Mouse (Mus musculus) heart, embryonic 13.5 days (tissue): ENCODE measurements around the gene Rab43. TPM values are rescaled to one million over a fixed set of nuclear protein-coding genes. Genes with fewer than 3 reads are reported as not detected.

ENCODE experiments used
- ATAC-seq: fragments of 200-750 bp; cut with Nextera tagmentation; 2 replicates; pipeline ENCODE4 v1.8.0; 2017; ENCODE audit warnings: moderate TSS enrichment; ENCODE audit not compliant: insufficient number of reproducible peaks, low FRiP score, low TSS enrichment; ENCODE audit errors: extremely low read depth
- H3K27ac ChIP-seq: fragments of 300-500 bp; sonication (generic); replicated peaks from 2 replicates; pipeline ENCODE4 v1.5.1; 2015; ENCODE audit warnings: moderate library complexity, mild to moderate bottlenecking, inconsistent platforms
- H3K27me3 ChIP-seq: fragments of 300-500 bp; sonication (generic); replicated peaks from 2 replicates; pipeline ENCODE4 v1.6.1; 2015; ENCODE audit warnings: mild to moderate bottlenecking, inconsistent platforms
- H3K36me3 ChIP-seq: fragments of 300-500 bp; sonication (generic); 2 replicates; pipeline ENCODE4 v1.6.1; 2015; ENCODE audit warnings: mild to moderate bottlenecking, inconsistent platforms
- H3K4me1 ChIP-seq: fragments of 300-500 bp; sonication (generic); 2 replicates; pipeline ENCODE4 v1.6.1; 2015; ENCODE audit warnings: inconsistent platforms
- H3K4me2 ChIP-seq: fragments of 300-500 bp; sonication (generic); 2 replicates; pipeline ENCODE4 v1.6.1; 2015; ENCODE audit warnings: inconsistent platforms, mild to moderate bottlenecking, moderate library complexity
- H3K4me3 ChIP-seq: fragments of 300-500 bp; sonication (generic); 2 replicates; pipeline ENCODE4 v1.5.1; 2015; ENCODE audit warnings: moderate library complexity, mild to moderate bottlenecking, inconsistent platforms
- H3K9ac ChIP-seq: fragments of 300-500 bp; sonication (generic); 2 replicates; pipeline ENCODE4 v1.6.1; 2015; ENCODE audit warnings: inconsistent platforms, mild to moderate bottlenecking, moderate library complexity
- H3K9me3 ChIP-seq: fragments of 300-500 bp; sonication (generic); 2 replicates; pipeline ENCODE4 v1.6.1; 2016; ENCODE audit warnings: inconsistent platforms
- WGBS: fragments of 180-500 bp; shearing (Covaris S2); methylation state at CpG from one replicate; pipeline ENCODE4 v1.1.7; 2015; ENCODE audit warnings: mixed read lengths; 5-methylcytosine and 5-hydroxymethylcytosine counted together
- polyA plus RNA-seq: library from polyadenylated mRNA; unstranded; fragments of >200 nt; fragmentation: Nextera tagmentation; extraction: Ambion mirVana; gene quantifications from 2 replicates; pipeline ENCODE4 v1.2.1, GENCODE M21; 2015

Gene Rab43
- polyA plus RNA-seq, 1 experiment from 2014 or later = 7.5 TPM

DNA sequence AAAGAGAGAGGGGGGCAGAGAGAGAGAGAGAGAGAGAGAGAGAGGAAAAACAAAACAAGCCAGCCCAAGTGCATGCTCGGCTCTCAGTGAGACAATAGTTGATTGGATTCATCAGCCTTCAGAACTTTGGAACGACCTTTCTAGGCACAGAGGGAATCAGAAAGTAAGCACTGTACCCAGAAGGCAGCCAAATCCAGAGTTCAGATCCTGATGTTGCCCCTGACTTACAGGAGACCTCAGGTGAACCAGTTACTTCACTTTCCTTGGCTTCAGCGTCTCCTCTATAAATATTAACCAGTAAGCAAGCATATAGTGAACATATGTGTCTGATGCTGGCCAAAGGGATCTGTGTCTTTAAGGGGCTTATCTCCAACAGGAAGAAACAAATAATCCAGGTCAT is 3.4 kb downstream of the Rab43 start:
- Histone ChIP-seq H3K27ac (no peak overlapping the region), H3K9ac (no peak overlapping the region), H3K36me3 (peaks cover 7% of the 10 kb centered on the region; the same call in 1 of the 2 replicates), H3K4me1 (peaks cover 28% of the 10 kb centered on the region), H3K4me2 (peak overlapping the region; percentile 28; the same call in 1 of the 2 replicates), H3K4me3 (no peak overlapping the region), H3K9me3 (no peaks in the 10 kb centered on the region), H3K27me3 (no peaks in the 10 kb centered on the region)
- ATAC-seq = no peak
- 79% methylated on average over 3 of the region's 3 CpGs for WGBS

DNA sequence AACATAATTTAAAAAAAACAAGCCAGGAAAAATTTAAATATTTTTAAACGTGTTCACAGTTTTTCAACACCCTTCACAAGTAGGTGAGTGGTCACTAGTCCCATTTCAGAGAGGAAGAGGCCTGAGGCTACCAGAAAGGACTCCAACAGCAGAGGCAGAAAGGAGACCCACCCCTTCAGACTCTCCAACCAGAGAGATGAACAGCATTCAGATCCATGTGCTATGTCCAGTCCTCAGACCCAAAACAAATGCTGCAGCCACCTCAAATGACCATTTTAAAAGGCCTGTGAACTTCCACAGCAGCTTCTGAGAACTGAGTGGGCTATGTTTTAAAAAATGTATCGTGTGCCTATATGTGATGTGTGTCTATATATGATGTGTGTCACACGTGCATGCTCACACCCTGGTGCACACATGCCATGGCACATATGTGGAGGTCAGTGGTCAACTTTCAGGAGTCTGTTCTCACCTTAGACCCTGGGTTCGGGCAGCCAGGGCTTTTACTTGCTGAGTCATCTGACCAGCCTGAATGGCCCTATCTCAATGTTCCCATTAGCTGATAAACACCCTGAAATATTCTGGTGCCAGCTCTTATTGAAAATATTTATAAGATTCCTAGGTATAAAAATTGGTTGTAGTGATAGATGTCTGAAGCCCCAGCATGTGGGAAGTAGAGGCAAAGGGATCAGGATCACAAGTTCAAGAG is 4.1 kb downstream of the Rab43 start:
- peak overlapping the region; percentile 28; the same call in 1 of the 2 replicates for H3K4me2 ChIP-seq
- no peaks in the 10 kb centered on the region for H3K27me3 ChIP-seq
- H3K27ac ChIP-seq = no peak overlapping the region
- 79% methylated on average over 4 of the region's 4 CpGs for WGBS
- ATAC-seq = no peak
- H3K4me1 ChIP-seq = peaks cover 28% of the 10 kb centered on the region
- H3K4me3 ChIP-seq = no peak overlapping the region
- H3K9me3 ChIP-seq = no peaks in the 10 kb centered on the region
- H3K9ac ChIP-seq = no peak overlapping the region
- 0 out of 2 replicates have a peak, but pooled peaks cover 3% of the 10 kb centered on the region for H3K36me3 ChIP-seq

DNA sequence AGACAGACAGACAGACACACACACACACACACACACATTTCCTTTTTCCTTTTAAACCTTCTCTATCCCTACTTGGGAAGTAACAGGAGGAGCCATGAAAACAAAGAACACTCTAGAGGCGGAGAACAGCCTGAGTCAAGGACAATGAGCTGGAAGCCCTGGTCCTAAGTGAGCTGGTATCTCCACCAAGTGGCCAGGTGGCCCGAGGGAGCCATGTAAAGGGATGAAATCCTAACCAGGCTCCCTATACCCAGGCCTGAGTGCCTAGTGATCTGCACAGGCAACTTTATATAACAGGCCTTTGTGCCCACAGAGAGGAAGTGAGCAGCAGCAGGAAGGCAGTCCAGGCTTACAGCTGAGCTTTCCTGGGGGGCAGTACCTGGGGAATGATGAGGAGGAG is 5.1 kb downstream of the Rab43 start:
- no peaks in the 10 kb centered on the region for H3K9me3 ChIP-seq
- 0 out of 2 replicates have a peak, but pooled peaks cover 3% of the 10 kb centered on the region for H3K36me3 ChIP-seq
- H3K4me3 ChIP-seq = no peak overlapping the region
- H3K27ac ChIP-seq = peak overlapping the region; percentile 3
- peaks cover 21% of the 10 kb centered on the region for H3K4me1 ChIP-seq
- 49% methylated on average over 2 of the region's 2 CpGs for WGBS
- no peaks in the 10 kb centered on the region for H3K27me3 ChIP-seq
- ATAC-seq = no peak
- no peak overlapping the region; the same call in 1 of the 2 replicates for H3K9ac ChIP-seq
- H3K4me2 ChIP-seq = no peak overlapping the region

DNA sequence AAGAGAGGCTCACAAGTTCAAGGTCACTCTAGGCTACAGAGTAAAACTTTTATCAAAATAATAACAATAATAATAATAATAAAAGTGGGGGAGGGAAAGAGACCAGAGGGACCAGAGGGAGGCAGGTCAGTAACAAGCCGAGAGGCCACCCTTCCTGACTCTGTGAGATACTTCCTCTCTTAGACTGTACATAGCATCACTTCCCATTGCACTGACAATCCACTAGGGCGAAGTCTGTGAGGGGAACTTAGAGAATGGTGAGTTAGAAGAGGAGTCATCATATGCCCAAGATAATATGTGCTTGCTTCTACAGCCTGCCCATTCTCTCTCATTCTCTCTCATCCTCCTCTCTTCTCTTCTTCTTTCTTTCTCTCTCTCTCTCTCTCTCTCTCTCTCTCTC is 5.9 kb downstream of the Rab43 start:
- 0 out of 2 replicates have a peak, but pooled peaks cover 3% of the 10 kb centered on the region for H3K36me3 ChIP-seq
- no peak overlapping the region for H3K9ac ChIP-seq
- H3K4me2 ChIP-seq = no peak overlapping the region
- peaks cover 21% of the 10 kb centered on the region for H3K4me1 ChIP-seq
- H3K27me3 ChIP-seq = no peaks in the 10 kb centered on the region
- WGBS = 57% methylated on average over 2 of the region's 2 CpGs
- no peak for ATAC-seq
- no peak overlapping the region for H3K27ac ChIP-seq
- H3K9me3 ChIP-seq = no peaks in the 10 kb centered on the region
- no peak overlapping the region for H3K4me3 ChIP-seq

DNA sequence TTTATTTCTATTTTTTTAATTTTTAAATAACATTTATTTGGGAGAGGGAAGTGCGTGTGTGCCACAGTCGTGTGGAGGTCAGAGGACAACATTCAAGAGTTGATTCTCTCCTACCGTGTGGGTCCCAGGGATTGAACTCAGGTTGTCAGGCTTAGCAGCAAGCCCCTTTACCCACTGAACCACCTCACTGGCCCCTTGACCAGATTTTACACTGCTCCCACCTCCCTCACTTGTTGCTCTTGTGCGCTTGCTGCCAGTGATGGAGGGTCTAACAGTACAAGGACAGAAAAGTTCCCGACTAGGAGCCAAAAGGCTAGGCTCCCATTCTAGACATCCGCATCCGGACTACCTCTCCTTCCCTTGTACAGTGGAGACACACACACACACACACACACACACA is 6.5 kb downstream of the Rab43 start:
- WGBS = 92% methylated on average over 7 of the region's 7 CpGs
- H3K9me3 ChIP-seq = no peaks in the 10 kb centered on the region
- no peaks in the 10 kb centered on the region for H3K27me3 ChIP-seq
- H3K36me3 ChIP-seq = 0 out of 2 replicates have a peak, but pooled peaks cover 3% of the 10 kb centered on the region
- no peak overlapping the region for H3K4me2 ChIP-seq
- ATAC-seq = no peak
- H3K27ac ChIP-seq = no peak overlapping the region
- no peak overlapping the region for H3K9ac ChIP-seq
- no peak overlapping the region for H3K4me3 ChIP-seq
- H3K4me1 ChIP-seq = peaks cover 18% of the 10 kb centered on the region

DNA sequence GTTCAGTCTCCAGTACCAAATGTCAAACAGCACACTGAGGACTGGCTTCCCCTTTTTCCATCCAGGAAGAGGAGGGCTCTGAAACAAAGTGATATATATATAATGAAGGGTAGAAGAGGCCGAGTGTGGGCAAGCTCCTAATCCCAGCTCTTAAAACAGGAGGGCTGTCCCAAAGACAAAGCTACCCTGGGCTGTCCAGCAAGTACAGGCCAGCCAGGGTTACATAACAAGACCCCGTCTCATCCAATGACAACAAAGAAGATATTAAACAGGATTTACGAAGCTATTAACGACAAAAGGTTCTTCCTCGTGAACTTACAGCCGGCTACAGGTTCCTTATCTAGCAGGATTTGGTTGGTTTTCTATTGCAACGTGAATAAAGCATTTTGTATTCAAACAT is 7.1 kb downstream of the Rab43 start:
- Histone ChIP-seq H3K9ac (no peak overlapping the region), H3K4me2 (no peak overlapping the region), H3K27me3 (no peaks in the 10 kb centered on the region), H3K4me1 (peaks cover 13% of the 10 kb centered on the region), H3K27ac (no peak overlapping the region), H3K36me3 (0 out of 2 replicates have a peak, but pooled peaks cover 3% of the 10 kb centered on the region), H3K9me3 (no peaks in the 10 kb centered on the region), H3K4me3 (no peak overlapping the region)
- no peak for ATAC-seq
- 78% methylated on average over 7 of the region's 7 CpGs for WGBS

DNA sequence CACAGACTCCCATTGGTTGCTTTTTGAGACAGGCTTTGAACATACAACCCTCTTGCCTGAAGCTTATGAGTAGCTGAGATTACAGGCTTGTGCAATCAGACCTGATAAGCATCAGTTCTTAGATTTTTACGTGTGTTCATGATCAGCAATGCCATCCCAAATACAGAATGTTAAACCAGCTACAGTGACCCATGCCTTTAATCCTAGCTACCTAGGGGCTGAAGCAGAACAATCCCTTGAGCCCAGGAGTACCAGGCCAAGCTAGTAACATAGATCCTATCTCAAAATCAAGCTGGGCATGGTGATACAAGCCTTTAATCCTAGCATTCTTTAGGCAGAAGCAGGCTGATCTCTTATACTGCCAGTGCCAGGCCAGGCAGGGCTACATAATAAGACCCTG is 7.9 kb downstream of the Rab43 start:
- no peaks in the 10 kb centered on the region for H3K27me3 ChIP-seq
- ATAC-seq = no peak
- no peak overlapping the region for H3K4me2 ChIP-seq
- H3K4me1 ChIP-seq = peaks cover 15% of the 10 kb centered on the region; the same call in 1 of the 2 replicates
- H3K27ac ChIP-seq = no peak overlapping the region
- H3K4me3 ChIP-seq = no peak overlapping the region
- H3K9ac ChIP-seq = no peak overlapping the region
- WGBS = 83% methylated on average over 1 of the region's 1 CpGs
- no peaks in the 10 kb centered on the region for H3K9me3 ChIP-seq
- H3K36me3 ChIP-seq = 0 out of 2 replicates have a peak, but pooled peaks cover 3% of the 10 kb centered on the region

DNA sequence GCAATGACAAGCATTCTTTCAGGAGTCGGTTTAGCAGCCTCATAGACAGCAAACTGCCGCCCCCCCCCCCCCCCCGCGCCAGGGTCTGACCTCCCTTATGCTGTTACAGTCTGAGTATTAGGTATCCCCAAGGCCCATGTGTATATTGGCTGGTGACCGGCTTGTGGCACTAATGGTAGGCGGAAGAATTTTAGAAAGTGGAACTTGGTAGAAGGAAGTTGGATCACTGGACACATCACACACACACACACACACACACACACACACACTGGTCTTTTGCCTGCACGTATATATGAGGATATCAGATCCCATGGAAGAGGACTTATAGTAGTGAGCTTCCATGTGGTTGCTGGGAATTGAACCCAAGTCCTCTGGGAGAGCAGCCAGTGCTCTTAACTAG is 9.5 kb downstream of the Rab43 start:
- 78% methylated on average over 6 of the region's 7 CpGs for WGBS
- no peak overlapping the region for H3K27ac ChIP-seq
- H3K4me2 ChIP-seq = no peak overlapping the region
- H3K36me3 ChIP-seq = no peaks in the 10 kb centered on the region
- no peak overlapping the region for H3K9ac ChIP-seq
- peaks cover 15% of the 10 kb centered on the region; the same call in 1 of the 2 replicates for H3K4me1 ChIP-seq
- no peaks in the 10 kb centered on the region for H3K9me3 ChIP-seq
- H3K27me3 ChIP-seq = no peaks in the 10 kb centered on the region
- ATAC-seq = no peak
- no peak overlapping the region for H3K4me3 ChIP-seq

DNA sequence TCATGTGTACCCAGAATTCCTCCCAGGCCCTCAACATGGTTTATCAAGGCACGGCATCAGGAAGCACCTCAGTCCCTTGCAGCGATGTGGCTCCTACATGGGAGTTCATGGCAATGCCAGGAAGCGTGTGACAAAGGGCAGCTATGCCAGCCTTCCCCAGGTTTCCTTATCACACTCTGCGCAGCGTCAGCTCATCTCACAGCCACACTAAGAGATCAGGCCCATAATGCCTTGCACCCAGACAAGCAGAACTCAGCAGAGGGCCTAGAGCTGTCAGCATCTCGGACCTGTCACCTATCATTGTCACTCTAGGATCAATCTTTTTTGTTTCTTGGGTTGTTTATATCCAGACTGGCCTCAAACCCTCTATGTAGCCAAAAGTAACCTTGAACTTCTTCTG is 12.4 kb downstream of the Rab43 start:
- 68% methylated on average over 6 of the region's 6 CpGs for WGBS
- no peak overlapping the region for H3K4me2 ChIP-seq
- H3K9me3 ChIP-seq = no peaks in the 10 kb centered on the region
- no peak overlapping the region for H3K4me3 ChIP-seq
- no peaks in the 10 kb centered on the region for H3K36me3 ChIP-seq
- peaks cover 7% of the 10 kb centered on the region for H3K4me1 ChIP-seq
- H3K27me3 ChIP-seq = no peaks in the 10 kb centered on the region
- no peak overlapping the region for H3K9ac ChIP-seq
- H3K27ac ChIP-seq = no peak overlapping the region
- no peak for ATAC-seq

DNA sequence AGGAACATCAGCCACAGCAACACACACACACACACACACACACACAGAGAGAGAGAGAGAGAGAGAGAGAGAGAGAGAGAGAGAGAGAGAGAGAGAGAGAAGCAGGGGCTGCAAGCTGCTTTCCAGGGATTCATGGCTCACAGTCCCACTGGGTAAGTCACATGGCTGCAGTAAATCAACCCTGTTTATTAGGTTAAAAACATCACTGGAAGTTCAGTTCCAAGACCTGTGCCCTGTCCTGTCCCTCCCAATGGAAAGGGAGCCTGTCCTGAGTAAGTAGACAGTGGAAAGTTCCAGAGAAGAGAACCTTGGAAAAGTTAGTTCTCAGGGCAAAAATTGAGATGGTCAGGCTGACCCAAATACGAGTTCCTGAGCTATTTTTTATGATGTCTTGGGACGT is 14.6 kb downstream of the Rab43 start:
- ATAC-seq = no peak
- 35% methylated on average over 2 of the region's 2 CpGs for WGBS

DNA sequence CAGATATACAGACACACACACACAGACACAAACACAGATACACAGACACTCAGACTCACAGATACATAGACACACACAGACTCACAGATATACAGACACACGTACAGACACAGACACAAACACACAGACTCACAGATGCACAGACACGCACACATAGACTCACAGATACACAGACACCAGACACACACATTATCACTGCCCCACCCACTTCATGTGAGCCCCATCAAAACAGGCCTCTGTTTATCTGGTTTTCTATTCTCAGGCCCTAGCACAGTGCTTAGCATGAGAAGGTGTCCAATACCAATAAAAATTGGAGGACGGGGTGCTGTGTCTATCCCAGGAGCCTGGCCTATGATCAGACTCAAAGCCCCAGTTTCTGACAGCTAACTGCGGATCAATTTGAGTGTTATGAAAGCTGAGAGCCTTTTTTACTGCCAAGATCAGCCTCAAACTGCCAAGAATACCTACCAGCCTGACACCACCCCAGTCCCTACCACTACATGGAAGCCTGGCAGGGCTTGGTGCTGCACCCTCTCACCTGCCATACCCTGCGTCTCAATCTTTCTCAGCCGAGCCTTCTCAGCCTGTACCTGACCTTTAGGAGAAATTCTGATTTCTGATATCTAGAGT is 15.6 kb downstream of the Rab43 start:
- Histone ChIP-seq H3K27me3 (no peaks in the 10 kb centered on the region), H3K9me3 (no peaks in the 10 kb centered on the region), H3K36me3 (peaks cover 25% of the 10 kb centered on the region), H3K9ac (no peak overlapping the region), H3K4me3 (no peak overlapping the region), H3K4me1 (peaks cover 9% of the 10 kb centered on the region), H3K27ac (no peak overlapping the region), H3K4me2 (no peak overlapping the region)
- ATAC-seq = no peak
- 75% methylated on average over 6 of the region's 6 CpGs for WGBS

More for the DNA sequence above, 14.6 kb downstream of the Rab43 start:
- no peaks in the 10 kb centered on the region for H3K27me3 ChIP-seq
- no peak overlapping the region for H3K4me3 ChIP-seq
- H3K36me3 ChIP-seq = peaks cover 18% of the 10 kb centered on the region
- H3K4me2 ChIP-seq = no peak overlapping the region
- no peak overlapping the region for H3K9ac ChIP-seq
- peaks cover 7% of the 10 kb centered on the region for H3K4me1 ChIP-seq
- H3K9me3 ChIP-seq = no peaks in the 10 kb centered on the region
- no peak overlapping the region for H3K27ac ChIP-seq
